Mouse (Mus musculus): Measurements from ENCODE around the gene Adh7.

Gene Adh7

DNA sequence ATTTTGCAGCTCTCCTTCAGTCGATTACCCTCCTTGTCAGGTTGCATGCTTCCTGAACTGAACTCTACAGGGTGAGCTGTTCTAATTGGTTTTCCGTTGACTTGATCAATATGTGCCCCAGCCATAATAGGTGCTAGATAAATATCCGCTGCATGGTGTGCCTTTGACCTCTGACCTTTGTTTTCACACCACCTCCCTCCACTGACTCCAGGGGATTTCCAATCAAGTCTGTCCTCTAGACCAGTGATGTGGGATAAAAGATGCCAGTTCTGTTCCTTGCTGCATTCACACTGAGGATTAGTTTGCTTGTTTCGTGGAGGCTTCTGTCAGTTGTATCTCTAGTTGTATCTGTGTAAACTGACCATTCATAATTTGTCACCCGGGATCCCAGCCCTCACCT, 36.6 kb downstream of the Adh7 start:
- no peak for DNase-seq (ENCODE audit: low read depth, low spot score)

DNA sequence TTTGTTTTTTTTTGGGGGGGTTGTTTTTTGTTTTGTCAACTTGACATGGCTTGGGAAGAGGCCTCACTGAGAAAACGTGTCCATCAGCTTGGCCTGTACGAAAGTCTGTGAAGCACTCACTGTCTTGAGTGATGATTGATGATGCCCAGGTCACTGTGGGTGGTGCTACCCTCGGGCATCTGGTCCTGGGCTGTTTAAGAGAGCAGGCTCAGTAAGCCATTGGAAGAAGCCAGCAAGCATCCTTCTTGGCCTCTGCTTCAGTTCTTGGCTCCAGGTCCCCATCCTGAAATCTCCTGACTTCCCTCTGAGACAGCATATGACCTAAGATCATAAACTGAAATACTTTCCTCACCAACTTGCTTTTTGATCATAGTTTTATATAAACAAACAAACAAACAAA, 37.8 kb downstream of the Adh7 start:
- DNase-seq (ENCODE audit: low read depth, low spot score) = no peak

DNA sequence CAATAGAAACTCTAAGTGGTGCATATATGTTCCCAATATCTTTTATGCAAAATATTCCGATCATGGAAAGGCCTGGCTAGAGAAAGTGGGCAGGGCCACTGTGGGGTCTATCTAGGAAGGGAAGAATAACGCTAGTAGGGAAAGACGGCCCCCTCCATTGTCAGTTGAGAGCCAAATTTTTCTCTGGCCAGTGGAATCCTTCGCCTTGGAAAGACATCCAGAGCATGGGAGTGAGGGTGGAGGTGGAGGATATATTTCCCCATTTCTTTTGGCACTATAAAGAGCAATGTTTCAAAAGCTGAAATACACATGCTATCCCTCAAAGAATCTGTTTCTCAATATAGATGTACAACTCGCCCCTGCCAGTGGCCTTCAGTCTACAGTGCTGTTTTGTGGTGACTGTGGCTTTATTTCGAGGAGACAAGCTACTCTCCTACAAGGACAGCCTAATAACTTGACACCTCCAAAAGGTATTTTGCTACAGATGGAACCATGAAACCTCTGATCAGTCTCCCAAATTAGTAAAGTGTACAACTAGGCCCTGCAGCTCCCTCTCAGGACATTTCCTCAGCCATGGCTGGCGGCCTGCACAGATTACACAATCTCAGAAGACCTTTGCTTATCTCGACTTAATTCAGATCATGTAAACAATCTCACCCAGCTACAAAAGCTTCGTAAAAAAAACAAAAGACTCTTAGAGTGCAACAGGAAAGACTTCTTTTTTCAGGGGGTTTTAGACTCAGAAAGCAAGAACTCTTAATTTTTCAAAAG, 38.4 kb downstream of the Adh7 start:
- DNase-seq (ENCODE audit: low read depth, low spot score) = no peak

DNA sequence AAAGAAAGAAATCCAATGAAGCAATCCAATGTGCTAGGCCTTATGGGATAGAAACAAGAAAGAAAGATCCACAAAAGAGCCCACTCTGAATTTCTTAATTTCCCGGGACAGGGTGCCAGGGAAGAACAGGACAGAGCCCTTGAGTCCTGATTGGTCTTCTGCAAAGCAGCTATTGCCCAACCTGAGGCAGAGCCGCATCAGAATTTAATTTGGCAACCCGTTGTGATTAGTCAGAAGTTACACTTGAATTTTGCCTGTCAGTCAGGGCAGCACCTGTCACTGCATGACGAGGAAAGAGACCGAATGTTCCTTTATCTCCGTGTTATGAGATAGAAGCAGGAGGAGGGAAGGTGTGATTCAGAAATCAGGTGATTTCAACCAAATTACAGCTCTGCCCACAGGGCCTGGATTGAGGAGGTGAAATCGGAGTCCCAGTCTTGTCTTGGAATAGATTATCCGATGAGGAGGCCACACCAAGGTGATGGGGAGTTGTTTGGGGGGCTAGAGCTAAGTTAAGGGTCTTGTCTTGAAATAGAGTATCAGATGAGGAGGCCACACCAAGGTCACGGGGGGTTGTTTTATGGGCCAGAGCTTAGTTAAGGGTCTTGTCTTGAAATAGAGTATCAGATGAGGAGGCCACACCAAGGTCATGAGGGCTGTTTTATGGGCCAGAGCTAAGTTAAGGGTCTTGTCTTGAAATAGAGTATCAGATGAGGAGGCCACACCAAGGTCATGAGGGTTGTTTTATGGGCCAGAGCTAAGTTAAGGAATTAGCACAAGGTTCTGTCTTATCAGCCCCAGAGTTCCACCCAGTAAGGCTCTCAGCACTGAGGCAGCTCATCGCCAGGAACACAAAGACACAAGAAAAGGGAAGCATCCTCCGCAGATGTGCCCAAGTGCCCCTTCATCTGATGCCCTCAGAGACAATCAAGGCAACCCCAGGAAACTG, 43.4 kb downstream of the Adh7 start, which contains the start of gene Adh1:
Gene Adh1, plus strand, starts transcription at position 271 of the 949 bp plus-strand sequence.
- DNase-seq (ENCODE audit: low read depth, low spot score) = no peak

DNA sequence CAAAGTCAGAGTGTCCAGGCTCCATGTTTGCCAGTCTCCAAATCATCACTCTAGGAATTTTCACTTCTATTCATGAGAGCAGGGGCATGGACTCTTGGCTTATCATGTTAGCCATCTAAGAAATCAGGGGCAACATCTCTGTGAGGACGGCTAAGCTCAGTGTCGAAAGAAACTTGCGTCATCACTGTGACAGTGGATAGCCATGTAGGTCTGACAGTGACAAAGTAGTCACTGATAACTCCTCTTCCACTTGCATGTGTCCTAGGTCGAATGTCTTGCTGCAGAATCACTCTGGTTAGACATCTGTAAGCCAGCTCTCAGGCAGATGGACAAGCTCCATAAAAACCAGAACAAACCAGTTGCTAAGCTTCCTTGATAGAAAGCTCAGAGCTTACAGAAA, 45.0 kb downstream of the Adh7 start:
- DNase-seq (ENCODE audit: low read depth, low spot score) = no peak

DNA sequence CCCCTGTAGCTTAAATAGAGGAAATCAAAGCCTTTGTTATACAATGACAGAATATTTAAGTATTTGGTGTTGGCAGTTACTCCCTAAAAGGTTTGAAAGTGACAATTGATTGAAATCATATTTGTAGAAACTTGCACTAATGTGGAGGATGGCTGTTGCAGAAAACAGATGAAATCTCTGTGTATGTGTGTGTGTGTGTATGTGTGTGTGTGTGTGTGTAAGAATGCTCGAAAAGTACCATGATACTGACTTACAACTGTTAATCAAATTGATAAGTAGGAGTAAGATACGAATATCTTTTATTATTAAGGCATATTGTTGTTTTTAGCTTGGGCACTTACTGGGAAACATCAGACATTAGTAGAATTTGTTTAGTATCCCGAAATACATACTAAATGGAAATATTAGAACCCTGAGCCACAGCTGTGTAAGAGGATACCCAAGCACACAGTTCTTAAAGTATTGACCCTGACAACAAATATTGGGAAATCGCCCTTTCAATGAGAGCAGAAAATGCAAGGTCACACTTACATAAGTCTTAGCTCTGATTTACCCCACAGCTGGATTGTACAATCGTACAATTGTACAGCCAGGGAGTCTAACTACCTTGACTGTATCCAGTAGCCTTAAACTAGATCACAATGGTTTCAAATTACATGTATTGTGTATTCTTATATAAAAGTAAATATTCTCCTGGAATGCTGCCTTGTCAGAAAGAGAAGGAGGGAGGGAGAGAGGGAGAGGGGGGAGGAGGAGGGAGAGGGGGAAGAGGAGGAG, 45.8 kb downstream of the Adh7 start:
- DNase-seq (ENCODE audit: low read depth, low spot score) = no peak

DNA sequence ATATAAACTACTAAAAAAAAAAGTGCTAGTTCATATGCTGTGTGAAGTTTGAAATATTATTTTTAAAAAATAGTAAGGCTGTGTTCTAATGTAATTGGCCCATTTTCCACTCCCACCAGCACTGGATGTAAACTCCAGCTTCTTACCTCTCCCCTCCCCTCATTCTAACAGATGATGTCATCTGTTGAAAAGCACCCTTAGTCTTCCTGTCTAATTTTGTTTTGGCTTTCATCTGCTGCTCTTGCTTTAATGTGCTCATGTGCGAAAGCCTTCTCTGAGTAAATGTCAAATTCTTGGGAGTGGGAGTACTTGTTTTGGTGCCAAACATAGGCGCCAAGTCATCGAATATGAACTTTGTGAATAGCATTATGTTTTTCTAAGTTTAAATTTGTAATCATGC, 47.1 kb downstream of the Adh7 start:
- peak; percentile 29 for DNase-seq (ENCODE audit: low read depth, low spot score)

DNA sequence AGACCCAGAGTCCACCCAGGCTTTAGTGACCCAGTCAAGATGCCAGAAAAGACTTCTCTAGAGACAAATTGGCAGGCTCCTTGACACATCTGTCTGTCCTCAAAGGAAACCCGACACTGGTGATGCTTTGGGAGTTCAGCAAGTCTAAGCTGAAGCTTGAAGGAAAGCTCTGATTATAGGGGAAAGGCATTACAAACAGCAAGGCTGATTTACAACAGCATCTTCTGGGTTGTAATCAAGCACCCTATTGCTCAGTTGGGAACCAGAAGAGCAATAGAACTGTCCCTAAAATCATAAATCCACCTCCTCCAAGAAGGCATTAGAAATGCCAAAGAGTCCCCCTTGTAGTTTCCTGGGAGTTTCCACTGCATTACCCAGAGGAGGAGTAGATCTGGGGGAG, 52.9 kb downstream of the Adh7 start:
- DNase-seq (ENCODE audit: low read depth, low spot score) = no peak

DNA sequence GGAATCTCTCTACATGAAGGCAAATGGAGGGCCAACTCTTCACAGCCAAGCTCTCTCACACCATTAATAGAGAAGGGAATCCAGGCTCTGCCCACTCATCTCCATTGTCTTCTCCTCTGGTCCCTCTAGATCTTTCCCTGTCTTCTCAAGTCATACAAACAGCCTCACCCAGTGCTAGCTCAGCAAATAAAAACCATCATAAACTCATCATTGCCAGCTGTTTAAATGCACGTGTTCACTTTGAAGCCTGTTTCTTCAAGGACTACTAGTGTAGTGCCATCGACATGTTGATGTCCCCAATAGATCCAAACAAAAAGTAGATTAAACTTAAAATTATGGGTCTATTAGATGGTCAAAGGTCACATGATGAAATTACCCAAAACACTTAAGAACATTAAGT, 53.7 kb downstream of the Adh7 start:
- no peak for DNase-seq (ENCODE audit: low read depth, low spot score)

DNA sequence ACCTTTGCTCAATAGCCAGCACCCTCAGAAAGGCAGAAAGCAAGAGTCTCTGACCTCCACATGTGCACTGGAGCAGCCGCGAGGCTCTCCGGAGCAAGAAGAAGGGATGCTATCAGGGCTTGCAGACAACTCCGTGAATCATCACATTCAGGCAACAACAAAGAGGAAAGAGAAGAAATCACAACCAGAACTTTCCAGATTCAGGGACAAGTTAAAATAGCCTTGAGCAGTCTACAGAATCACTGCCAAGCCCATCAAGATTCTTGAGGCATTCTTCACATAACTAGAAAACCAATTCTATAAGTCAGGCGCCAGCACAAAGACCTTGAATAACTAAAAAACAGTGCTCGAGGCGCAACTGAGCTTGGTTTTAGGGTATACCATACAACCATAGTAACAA, 55.5 kb downstream of the Adh7 start:
- DNase-seq (ENCODE audit: low read depth, low spot score) = no peak

DNA sequence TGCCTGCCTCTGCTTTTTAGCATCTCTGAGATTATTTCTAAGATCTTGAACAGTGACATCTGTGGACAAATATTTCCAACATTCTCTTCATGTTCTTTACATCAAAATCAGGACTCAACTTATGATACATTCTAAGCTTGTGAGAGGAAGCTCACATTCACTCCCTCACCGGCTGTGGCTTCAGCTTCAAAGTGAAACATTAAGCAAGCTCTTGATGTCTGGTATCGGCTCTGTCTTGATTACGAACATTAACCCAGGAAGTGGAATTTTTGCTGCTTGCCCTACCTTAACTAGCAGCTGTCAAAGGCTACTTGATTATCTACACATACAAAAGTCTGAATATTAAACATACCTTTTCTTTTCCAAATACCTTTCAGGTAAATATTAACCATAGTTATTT, 57.5 kb downstream of the Adh7 start:
- peak; percentile 74 for DNase-seq (ENCODE audit: low read depth, low spot score)

DNA sequence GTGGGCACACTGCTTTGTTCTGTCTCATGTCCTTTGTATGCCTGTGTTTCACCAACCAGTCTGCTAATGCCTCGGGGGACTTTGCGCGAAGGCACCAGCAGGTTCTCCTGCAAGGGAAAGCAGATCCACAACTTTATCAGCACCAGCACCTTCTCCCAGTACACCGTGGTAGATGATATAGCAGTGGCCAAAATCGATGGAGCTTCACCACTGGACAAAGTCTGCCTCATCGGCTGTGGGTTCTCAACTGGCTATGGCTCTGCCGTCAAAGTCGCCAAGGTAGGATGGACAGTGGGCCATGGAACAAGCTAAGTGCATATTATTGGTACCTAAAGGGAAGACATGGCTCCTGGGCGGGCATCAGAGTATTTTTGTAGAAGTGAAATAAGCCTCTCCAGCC, 65.0 kb downstream of the Adh7 start:
- DNase-seq (ENCODE audit: low read depth, low spot score) = no peak

All from CD4-positive, CD25-positive, alpha-beta regulatory T cell, adult 2 months (primary cell).